Mouse (Mus musculus) spleen, adult 2 months (tissue): Measurements from ENCODE around the gene Fam98b.

ENCODE experiments used
- CTCF ChIP-seq: fragments of 200-500 bp; IDR thresholded peaks from 2 replicates; pipeline ENCODE4 v1.5.1; 2011; ENCODE audit warnings: mild to moderate bottlenecking, inconsistent platforms; ENCODE audit not compliant: insufficient read depth, insufficient read length, insufficient replicate concordance; ENCODE audit errors: extremely low read depth
- POLR2A ChIP-seq: fragments of 200-500 bp; IDR thresholded peaks from 2 replicates; pipeline ENCODE4 v1.6.1; 2011; ENCODE audit warnings: low read depth, low read length, inconsistent platforms

- TF ChIP-seq CTCF (no peak), POLR2A (no peak)
These were observed 59.5 kb downstream of the Fam98b start for GRCm38 (mm10) chr2:117309046-117309445.
